Mouse (Mus musculus) urinary bladder, adult 2 months (tissue): Measurements from ENCODE around the gene Decr2. TPM values are rescaled to one million over a fixed set of nuclear protein-coding genes. Genes with fewer than 3 reads are reported as not detected.
"Not testable (repeated sequence)": the region's sequence is repeated elsewhere in the genome, so short reads cannot be mapped to it uniquely, and the experiment has no call there.

Experiments
- DNase-seq: peaks from one replicate; pipeline ENCODE4 v3.0.0; 2022; ENCODE audit warnings: low spot score
- polyA plus RNA-seq: library from polyadenylated mRNA; depleted of rRNA; stranded (reverse); fragments of >200 nt; gene quantifications from 2 replicates; pipeline ENCODE4 v1.2.3, GENCODE M21; 2012; rRNA removed

Decr2 gene
- polyA plus RNA-seq, 1 experiment: 105 TPM

GRCm38 (mm10) chr17:26064916-26065315 is 25.2 kb downstream of the Decr2 start:
- no peak for DNase-seq

DNA sequence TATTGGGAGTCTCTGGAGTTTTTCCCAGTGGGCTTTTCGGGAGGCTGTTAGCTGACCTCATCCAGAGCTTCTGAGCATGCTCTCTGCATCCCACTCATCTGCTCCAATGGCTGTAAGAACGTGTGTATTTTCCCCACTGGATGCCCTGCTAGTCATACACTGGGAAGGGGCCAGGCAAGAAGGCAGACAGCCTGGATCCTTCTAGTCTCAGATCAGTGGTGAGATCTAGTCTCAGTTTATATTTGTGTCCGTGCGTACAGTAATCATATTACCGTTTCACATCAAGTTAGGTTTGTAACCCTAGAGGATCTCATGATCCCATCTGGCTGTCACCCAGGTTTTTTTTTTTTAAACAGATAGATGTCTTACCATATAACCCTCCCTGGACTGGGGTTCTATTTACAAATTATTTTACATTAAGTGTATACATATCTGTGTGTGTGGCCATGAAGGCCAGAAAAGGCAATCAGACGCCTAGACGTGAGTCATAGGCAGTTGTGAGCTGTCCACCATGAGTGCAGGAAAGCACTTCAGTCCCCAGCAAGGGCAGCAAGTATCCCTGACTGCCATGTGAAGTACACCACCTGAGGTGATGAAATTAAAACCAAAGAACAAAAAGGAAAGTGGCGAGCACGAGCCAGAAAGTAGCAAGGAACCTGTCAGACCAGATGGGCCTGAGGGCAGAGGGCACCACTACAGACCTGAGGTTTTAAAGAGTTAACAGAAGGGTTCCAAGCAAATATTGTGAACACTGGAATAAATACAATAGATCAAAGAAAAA is 32.2 kb downstream of the Decr2 start:
- DNase-seq: no peak

DNA sequence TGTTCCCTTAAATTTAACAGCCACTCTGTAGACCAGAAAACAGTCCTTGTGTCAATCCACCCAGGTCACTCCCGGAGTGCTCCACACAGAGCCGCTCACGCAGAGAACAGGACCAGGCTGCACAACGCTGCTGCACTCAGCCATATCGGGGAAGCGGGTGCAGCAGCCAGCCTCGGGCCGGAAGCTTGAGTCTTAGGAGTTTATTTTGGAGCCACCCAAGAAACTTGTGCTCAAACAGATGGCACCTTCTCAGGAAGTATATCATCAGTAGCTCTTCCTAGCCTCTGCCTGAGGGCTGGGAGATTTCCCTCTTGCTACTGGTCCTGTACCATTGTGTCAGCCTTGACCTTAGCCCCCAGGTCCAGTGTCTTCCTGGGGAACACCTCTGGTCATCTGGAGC is 32.9 kb downstream of the Decr2 start:
- DNase-seq: no peak

- DNase-seq: no peak
These were observed 35.0 kb downstream of the Decr2 start for GRCm38 (mm10) chr17:26055164-26055563.

GRCm38 (mm10) chr17:26054133-26054845 is 35.8 kb downstream of the Decr2 start:
- no peak for DNase-seq

- DNase-seq: no peak
These were observed 37.4 kb downstream of the Decr2 start for GRCm38 (mm10) chr17:26052706-26053105.

DNA sequence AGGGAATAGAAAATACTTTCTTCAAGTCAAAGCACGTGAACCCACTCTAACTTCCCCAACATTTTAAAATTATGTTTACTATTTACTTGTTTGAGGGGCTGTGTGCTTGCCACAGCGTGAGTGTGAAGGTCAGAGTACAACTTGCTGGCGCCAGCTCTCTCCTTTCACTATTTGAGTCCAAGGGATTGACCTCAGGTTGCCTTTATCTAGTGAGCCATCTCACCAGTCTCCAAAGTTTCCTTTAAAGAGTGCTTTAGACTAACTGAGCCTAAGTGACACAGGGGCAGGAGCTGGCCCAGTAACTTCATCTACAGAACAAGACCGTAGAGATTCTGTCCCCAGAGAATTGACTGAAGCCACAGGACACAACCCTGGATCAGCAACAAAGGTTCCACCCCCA is 38.1 kb downstream of the Decr2 start:
- DNase-seq: no peak

DNA sequence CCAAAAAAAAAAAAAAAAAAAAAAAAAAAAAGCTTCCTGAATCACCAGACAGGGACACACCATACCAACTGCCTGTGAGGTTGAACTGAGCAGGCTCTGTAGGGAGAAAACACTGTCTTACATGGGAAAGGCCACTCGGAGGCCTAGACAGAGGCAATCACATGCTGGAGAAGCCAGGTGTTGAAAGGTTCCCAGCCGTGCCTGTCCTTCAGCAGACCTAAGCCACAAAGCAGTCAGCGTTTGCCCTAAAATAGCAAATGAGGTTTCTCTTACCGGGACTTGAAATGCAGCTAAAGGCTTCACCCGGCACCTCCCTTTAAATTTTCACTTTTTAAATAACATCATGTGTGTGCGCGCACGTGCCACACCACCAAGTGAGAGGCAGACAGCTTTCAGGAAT is 42.0 kb downstream of the Decr2 start:
- no peak for DNase-seq

GRCm38 (mm10) chr17:26046253-26046997 is 43.7 kb downstream of the Decr2 start:
- no peak for DNase-seq

DNA sequence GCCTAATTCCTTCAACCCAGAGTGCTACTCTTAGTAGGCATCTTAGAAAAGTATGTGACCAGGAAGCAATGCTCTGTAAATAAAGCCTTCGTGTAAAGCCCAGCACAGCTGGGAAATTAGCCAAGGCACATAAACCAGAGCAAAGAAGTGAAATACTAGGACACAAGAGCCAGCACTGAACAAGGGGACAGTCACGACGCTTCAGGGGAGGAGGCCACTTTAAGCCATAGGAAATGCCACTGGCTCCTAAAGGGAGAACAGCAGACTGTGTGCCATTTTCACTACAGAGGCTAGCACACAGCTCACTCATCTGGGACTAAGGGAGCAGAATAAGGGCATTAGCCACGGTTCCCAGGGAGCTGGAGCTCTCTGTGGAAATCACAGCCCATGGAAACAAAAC is 44.9 kb downstream of the Decr2 start:
- DNase-seq: no peak

GRCm38 (mm10) chr17:26043249-26043636 is 46.9 kb downstream of the Decr2 start:
- DNase-seq: no peak

GRCm38 (mm10) chr17:26042599-26043248 is 47.4 kb downstream of the Decr2 start:
- no peak for DNase-seq

DNA sequence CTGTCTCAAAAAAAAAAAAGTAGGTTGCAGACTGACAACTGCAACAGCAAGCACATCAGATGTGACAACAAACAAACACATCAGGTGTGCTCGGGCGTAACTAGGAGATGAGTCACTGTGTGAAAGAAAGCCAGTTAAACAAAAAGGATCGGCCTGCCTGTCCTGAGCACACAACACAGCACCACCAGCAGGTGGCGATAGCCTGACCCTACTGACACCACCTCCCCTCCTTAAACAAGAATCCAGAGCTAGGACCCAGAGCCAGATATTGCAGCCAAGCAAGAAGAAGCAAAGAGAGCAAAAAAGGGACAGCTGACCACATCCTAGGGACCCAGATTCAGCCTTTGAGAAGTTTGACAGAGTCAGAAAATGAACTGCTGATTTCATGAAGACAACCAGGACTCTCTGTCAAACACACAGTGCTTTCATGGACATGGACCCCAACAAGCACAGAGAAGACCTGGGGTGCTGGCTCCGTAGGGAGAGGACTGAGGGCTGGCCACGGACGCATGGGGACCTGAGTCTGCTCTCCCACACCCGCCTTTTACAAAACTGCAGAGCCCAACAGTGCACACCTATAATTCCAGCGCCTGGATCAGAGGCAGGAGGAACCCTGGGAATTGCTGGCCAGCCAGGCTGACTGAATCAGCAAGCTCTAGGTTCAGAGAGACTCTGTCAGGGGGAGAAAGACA is 48.9 kb downstream of the Decr2 start:
- no peak for DNase-seq

DNA sequence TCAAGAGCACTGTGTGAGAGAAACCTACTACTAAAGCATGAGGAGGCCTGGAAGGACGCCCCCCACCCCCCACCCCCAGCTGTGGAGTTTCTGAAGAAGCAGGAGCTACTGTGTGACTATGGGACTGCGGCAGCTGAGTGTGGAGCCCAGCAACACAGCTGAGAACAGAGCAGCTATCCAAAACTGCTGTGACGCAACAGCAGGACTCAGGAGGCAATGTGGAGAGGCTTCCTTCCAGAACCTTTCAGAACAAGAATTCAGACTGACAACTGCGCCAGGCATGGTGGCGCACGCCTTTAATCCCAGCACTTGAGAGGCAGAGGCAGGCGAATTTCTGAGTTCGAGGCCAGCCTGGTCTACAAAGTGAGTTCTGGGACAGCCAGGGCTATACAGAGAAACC is 49.4 kb downstream of the Decr2 start:
- DNase-seq: not testable (repeated sequence)

DNA sequence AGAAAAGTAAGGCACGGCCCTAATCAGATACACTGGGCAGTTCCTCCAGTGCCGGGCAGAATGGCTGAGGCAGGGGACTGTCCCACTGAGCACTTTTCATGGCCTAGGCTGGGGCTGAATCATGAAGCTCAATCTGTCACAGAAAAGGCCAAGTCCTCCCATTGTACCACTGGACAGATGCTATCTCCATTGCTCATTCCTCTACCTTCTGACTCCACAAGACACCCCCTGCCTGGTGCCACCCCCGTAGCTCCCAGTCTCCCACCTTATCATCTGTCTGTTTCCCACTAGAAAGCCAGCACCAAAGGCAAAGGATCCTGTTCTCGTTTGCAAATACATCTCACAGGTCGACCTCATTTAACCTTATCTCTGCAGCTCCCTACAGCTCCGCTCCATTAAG is 58.1 kb downstream of the Decr2 start:
- DNase-seq: no peak

GRCm38 (mm10) chr17:26031583-26031982 is 58.6 kb downstream of the Decr2 start:
- no peak for DNase-seq

Other genes starting within 250 kb of the Decr2 start
- 16.8 and 20.6 TPM in 2 replicates for gene Gm20683, start 248.6 kb downstream of the Decr2 start, polyA plus RNA-seq
- gene Rhot2, start 245.5 kb downstream of the Decr2 start, polyA plus RNA-seq: 52.4 and 62.0 TPM in 2 replicates
- 12.0 and 14.4 TPM in 2 replicates for gene Wdr90, start 228.8 kb downstream of the Decr2 start, polyA plus RNA-seq
- 11.0 and 13.6 TPM in 2 replicates for gene Mcrip2, start 221.6 kb downstream of the Decr2 start, polyA plus RNA-seq
- 61.0 and 67.8 TPM in 2 replicates for gene Mettl26, start 215.3 kb downstream of the Decr2 start, polyA plus RNA-seq
- gene Wfikkn1, start 209.5 kb downstream of the Decr2 start, polyA plus RNA-seq: 0.77 and 0.93 TPM in 2 replicates
- gene Rab40c, start 170.6 kb downstream of the Decr2 start, polyA plus RNA-seq: 36.7 and 44.3 TPM in 2 replicates
- gene Pigq, start 145.4 kb downstream of the Decr2 start, polyA plus RNA-seq: 48.7 and 53.5 TPM in 2 replicates
- gene Nhlrc4, start 145.4 kb downstream of the Decr2 start, polyA plus RNA-seq: 0.15 TPM in 1 of 2 replicates, not detected in the other
- 0.06 and 0.07 TPM in 2 replicates for gene A930017K11Rik, start 137.8 kb downstream of the Decr2 start, polyA plus RNA-seq
- gene Capn15, start 104.5 kb downstream of the Decr2 start, polyA plus RNA-seq: 30.1 and 32.4 TPM in 2 replicates
- 21.2 and 28.6 TPM in 2 replicates for gene Rab11fip3, start 20.8 kb downstream of the Decr2 start, polyA plus RNA-seq
- 13.9 and 20.6 TPM in 2 replicates for gene Nme4, start 5.3 kb upstream of the Decr2 start, polyA plus RNA-seq
- 17.1 and 21.8 TPM in 2 replicates for gene Tmem8, start 23.0 kb upstream of the Decr2 start, polyA plus RNA-seq
- gene Mrpl28, start 33.2 kb upstream of the Decr2 start, polyA plus RNA-seq: 62.8 and 76.4 TPM in 2 replicates
- 22.2 and 24.4 TPM in 2 replicates for gene Axin1, start 48.4 kb upstream of the Decr2 start, polyA plus RNA-seq
- gene Pdia2, start 108.8 kb upstream of the Decr2 start, polyA plus RNA-seq: 0.41 and 0.72 TPM in 2 replicates
- gene Rgs11, start 112.6 kb upstream of the Decr2 start, polyA plus RNA-seq: 46.4 and 47.9 TPM in 2 replicates
- 7.2 and 12.5 TPM in 2 replicates for gene Arhgdig, start 117.4 kb upstream of the Decr2 start, polyA plus RNA-seq
- 89.4 and 106 TPM in 2 replicates for gene Fam234a, start 153.9 kb upstream of the Decr2 start, polyA plus RNA-seq
- 51.1 and 65.5 TPM in 2 replicates for gene Luc7l, start 162.6 kb upstream of the Decr2 start, polyA plus RNA-seq